Mouse (Mus musculus) liver, embryonic 11.5 days (tissue): ENCODE measurements around the gene Rpp14. TPM values are rescaled to one million over a fixed set of nuclear protein-coding genes. Genes with fewer than 3 reads are reported as not detected.

Experiments used
- ATAC-seq: fragments of 200-750 bp; cut with Nextera tagmentation; replicated peaks from 2 replicates; pipeline ENCODE4 v1.8.0; 2017; ENCODE audit warnings: moderate number of reproducible peaks, mild to moderate bottlenecking, moderate TSS enrichment, moderate library complexity; ENCODE audit not compliant: low FRiP score
- DNase-seq: peaks from one replicate; pipeline ENCODE4 v3.0.0-alpha.2; 2017; ENCODE audit warnings: low spot score
- H3K27ac ChIP-seq: fragments of 300-500 bp; sonication (generic); 2 replicates; pipeline ENCODE4 v1.5.1; 2014; ENCODE audit warnings: mild to moderate bottlenecking, low read depth, low read length, control low read depth
- H3K27me3 ChIP-seq: fragments of 300-500 bp; sonication (generic); replicated peaks from 2 replicates; pipeline ENCODE4 v1.6.1; 2014; ENCODE audit warnings: low read length, mixed read lengths; ENCODE audit not compliant: control insufficient read depth, insufficient read depth
- H3K36me3 ChIP-seq: fragments of 300-500 bp; sonication (generic); 2 replicates; pipeline ENCODE4 v1.6.1; 2014; ENCODE audit warnings: mild to moderate bottlenecking, low read length, moderate library complexity, mixed read lengths; ENCODE audit not compliant: control insufficient read depth, insufficient read depth
- H3K4me1 ChIP-seq: fragments of 300-500 bp; sonication (generic); replicated peaks from 2 replicates; pipeline ENCODE4 v1.6.1; 2014; ENCODE audit warnings: low read length, mixed read lengths; ENCODE audit not compliant: control insufficient read depth, insufficient read depth
- H3K4me2 ChIP-seq: fragments of 300-500 bp; sonication (generic); 2 replicates; pipeline ENCODE4 v1.6.1; 2014; ENCODE audit warnings: mild to moderate bottlenecking, control low read depth, moderate library complexity
- H3K4me3 ChIP-seq: fragments of 300-500 bp; sonication (generic); 2 replicates; pipeline ENCODE4 v1.5.1; 2014; ENCODE audit warnings: low read depth, low read length, control low read depth
- H3K9ac ChIP-seq: fragments of 300-500 bp; sonication (generic); 2 replicates; pipeline ENCODE4 v1.6.1; 2014; ENCODE audit warnings: low read depth, low read length, control low read depth
- H3K9me3 ChIP-seq: fragments of 300-500 bp; sonication (generic); 2 replicates; pipeline ENCODE4 v1.6.1; 2016; ENCODE audit warnings: low read length, inconsistent platforms, mixed read lengths; ENCODE audit not compliant: control insufficient read depth
- WGBS: fragments of 180-500 bp; shearing (Covaris S2); extraction: QIAGEN DNeasy Blood & Tissue Kit; methylation state at CpG from one replicate; pipeline ENCODE4 v1.1.7; 2014; 5-methylcytosine and 5-hydroxymethylcytosine counted together
- polyA plus RNA-seq: library from polyadenylated mRNA; unstranded; fragments of >200 nt; fragmentation: Nextera tagmentation; extraction: Ambion mirVana; gene quantifications from 2 replicates; pipeline ENCODE4 v1.2.1, GENCODE M21; 2014

The Rpp14 gene
- polyA plus RNA-seq, 1 experiment from 2014 or later: 77.4 TPM

- H3K4me1 ChIP-seq: peaks cover 4% of the 10 kb centered on the region; the same call in 1 of the 2 replicates
- DNase-seq (no peak), ATAC-seq (no peak)
- no peaks in the 10 kb centered on the region for H3K27me3 ChIP-seq
- H3K4me2 ChIP-seq: no peak overlapping the region
- 61% methylated on average over 8 of the region's 8 CpGs for WGBS
- H3K4me3 ChIP-seq: no peak overlapping the region
- no peak overlapping the region for H3K9ac ChIP-seq
- H3K36me3 ChIP-seq: peaks cover 2% of the 10 kb centered on the region; the same call in 1 of the 2 replicates
- no peaks in the 10 kb centered on the region for H3K9me3 ChIP-seq
- no peak overlapping the region for H3K27ac ChIP-seq
These were observed 52.6 kb downstream of the Rpp14 start for GRCm38 (mm10) chr14:8132789-8133188.

GRCm38 (mm10) chr14:8134234-8134633 is 54.1 kb downstream of the Rpp14 start:
- Histone ChIP-seq H3K4me3 (no peak overlapping the region), H3K27me3 (no peaks in the 10 kb centered on the region), H3K36me3 (peaks cover 2% of the 10 kb centered on the region; the same call in 1 of the 2 replicates), H3K27ac (no peak overlapping the region), H3K9ac (no peak overlapping the region), H3K4me2 (no peak overlapping the region), H3K4me1 (peaks cover 4% of the 10 kb centered on the region; the same call in 1 of the 2 replicates), H3K9me3 (no peaks in the 10 kb centered on the region)
- no peak for DNase-seq
- WGBS: 72% methylated on average over 2 of the region's 2 CpGs
- ATAC-seq: no peak

- H3K36me3 ChIP-seq: peaks cover 2% of the 10 kb centered on the region; the same call in 1 of the 2 replicates
- DNase-seq (no peak), ATAC-seq (no peak)
- no peak overlapping the region for H3K27ac ChIP-seq
- no peaks in the 10 kb centered on the region for H3K9me3 ChIP-seq
- no peak overlapping the region for H3K9ac ChIP-seq
- no peaks in the 10 kb centered on the region for H3K27me3 ChIP-seq
- H3K4me1 ChIP-seq: peaks cover 4% of the 10 kb centered on the region; the same call in 1 of the 2 replicates
- H3K4me2 ChIP-seq: no peak overlapping the region
- H3K4me3 ChIP-seq: no peak overlapping the region
- WGBS: 89% methylated on average over 3 of the region's 3 CpGs
These were observed 55.0 kb downstream of the Rpp14 start for GRCm38 (mm10) chr14:8135130-8135529.

GRCm38 (mm10) chr14:8139724-8140710 is 59.9 kb downstream of the Rpp14 start:
- DNase-seq: no peak
- Histone ChIP-seq H3K27me3 (no peaks in the 10 kb centered on the region), H3K9ac (no peak overlapping the region), H3K4me2 (no peak overlapping the region), H3K36me3 (peaks cover 3% of the 10 kb centered on the region; the same call in 1 of the 2 replicates), H3K4me1 (no peaks in the 10 kb centered on the region), H3K27ac (no peak overlapping the region), H3K9me3 (no peaks in the 10 kb centered on the region), H3K4me3 (no peak overlapping the region)
- ATAC-seq: no peak
- WGBS: 81% methylated on average over 23 of the region's 23 CpGs

- no peaks in the 10 kb centered on the region for H3K4me1 ChIP-seq
- H3K27ac ChIP-seq: no peak overlapping the region
- DNase-seq: no peak
- 67% methylated on average over 2 of the region's 2 CpGs for WGBS
- peaks cover 4% of the 10 kb centered on the region; the same call in 1 of the 2 replicates for H3K36me3 ChIP-seq
- H3K4me2 ChIP-seq: no peak overlapping the region
- H3K27me3 ChIP-seq: no peaks in the 10 kb centered on the region
- no peak overlapping the region for H3K4me3 ChIP-seq
- no peaks in the 10 kb centered on the region for H3K9me3 ChIP-seq
- H3K9ac ChIP-seq: no peak overlapping the region
- no peak for ATAC-seq
These were observed 61.0 kb downstream of the Rpp14 start for GRCm38 (mm10) chr14:8141131-8141530.

Other genes starting within 250 kb of the Rpp14 start
- gene Gm45521, start 123.1 kb upstream of the Rpp14 start, polyA plus RNA-seq: not detected in 2 replicates
- 0.73 and 0.79 TPM in 2 replicates for gene Dnase1l3, start 85.8 kb upstream of the Rpp14 start, polyA plus RNA-seq
- gene Abhd6, start 77.5 kb upstream of the Rpp14 start, polyA plus RNA-seq: 11.9 and 15.0 TPM in 2 replicates
- gene Pxk, start 17.8 kb downstream of the Rpp14 start, polyA plus RNA-seq: 18.5 and 19.1 TPM in 2 replicates
- 196 and 210 TPM in 2 replicates for gene Pdhb, start 92.7 kb downstream of the Rpp14 start, polyA plus RNA-seq
- 9.0 and 10.6 TPM in 2 replicates for gene Kctd6, start 133.8 kb downstream of the Rpp14 start, polyA plus RNA-seq
- gene Acox2, start 179.0 kb downstream of the Rpp14 start, polyA plus RNA-seq: 1.0 and 1.2 TPM in 2 replicates
- 0.08 and 0.53 TPM in 2 replicates for gene Fam107a, start 237.7 kb downstream of the Rpp14 start, polyA plus RNA-seq